Mouse (Mus musculus): Measurements from ENCODE around the gene Wbp1.

DNA sequence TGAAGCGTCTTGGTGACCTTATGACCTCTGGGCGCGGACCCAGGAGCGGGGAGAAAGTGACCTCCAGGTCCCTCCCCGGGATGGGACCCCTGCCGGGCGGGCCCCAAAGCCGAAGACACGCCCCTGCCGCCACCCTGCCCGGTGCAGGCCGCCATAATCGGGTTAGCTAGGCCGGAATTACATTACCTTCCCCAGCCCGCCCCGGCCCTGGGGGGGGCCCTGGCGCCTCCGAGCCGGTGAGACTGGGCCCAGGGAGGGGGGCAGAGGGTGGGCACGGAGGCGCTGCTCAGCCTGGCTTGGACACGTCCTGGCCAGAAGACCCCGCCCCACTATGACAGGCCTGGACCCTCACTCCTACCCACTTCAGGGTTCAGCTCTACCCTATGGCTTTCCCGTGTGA, 50.1 kb downstream of the Wbp1 start:
- TF ChIP-seq CTCF (IDR thresholded peaks at IDR 0.05; ENCODE audit: borderline replicate concordance, insufficient read depth, low read length) (no peak), POLR2A (IDR thresholded peaks at IDR 0.05; ENCODE audit: low read depth, low read length) (no peak)
